Mouse (Mus musculus) heart, adult 2 months (tissue): Measurements from ENCODE around the gene Dgkz. TPM values are rescaled to one million over a fixed set of nuclear protein-coding genes. Genes with fewer than 3 reads are reported as not detected.

Experiments used
- DNase-seq, 2 experiments: peaks; one replicate each; pipeline ENCODE4 v3.0.0; 2021
- H3K27ac ChIP-seq: fragments of 200-600 bp; 2 replicates; pipeline ENCODE4 v1.8.1; 2022
- H3K27me3 ChIP-seq: fragments of 200-500 bp; 2 replicates; pipeline ENCODE4 v1.6.1; 2012; ENCODE audit warnings: mild to moderate bottlenecking, low read length, inconsistent platforms, mixed read lengths; ENCODE audit not compliant: control insufficient read depth, insufficient read depth
- H3K36me3 ChIP-seq: fragments of 200-500 bp; 2 replicates; pipeline ENCODE4 v1.6.1; 2012; ENCODE audit warnings: low read length, inconsistent platforms; ENCODE audit not compliant: control insufficient read depth, insufficient read depth
- H3K4me1 ChIP-seq: fragments of 200-500 bp; 2 replicates; pipeline ENCODE4 v1.6.1; 2011; ENCODE audit warnings: low read length; ENCODE audit not compliant: control insufficient read depth, insufficient read depth
- H3K4me3 ChIP-seq: fragments of 200-600 bp; 2 replicates; pipeline ENCODE4 v1.8.1; 2022
- H3K79me2 ChIP-seq: fragments of 200-500 bp; replicated peaks from 2 replicates; pipeline ENCODE4 v1.6.1; 2012; ENCODE audit warnings: mild to moderate bottlenecking, inconsistent platforms, low read length, moderate library complexity, mixed read lengths; ENCODE audit not compliant: control insufficient read depth, insufficient read depth
- H3K9ac ChIP-seq: fragments of 200-500 bp; 2 replicates; pipeline ENCODE4 v1.6.1; 2012; ENCODE audit warnings: low read depth, mild to moderate bottlenecking, control low read depth, inconsistent platforms, low read length, mixed read lengths
- CTCF ChIP-seq: fragments of 200-600 bp; IDR thresholded peaks from 2 replicates; pipeline ENCODE4 v1.8.1; 2022; ENCODE audit warnings: antibody characterized with exemption, mild to moderate bottlenecking, moderate library complexity
- EP300 ChIP-seq: fragments of 200-500 bp; IDR thresholded peaks from 2 replicates; pipeline ENCODE4 v1.6.1; 2011; ENCODE audit warnings: low read depth, low read length, control low read depth; ENCODE audit not compliant: insufficient read depth
- POLR2A ChIP-seq: fragments of 200-500 bp; IDR thresholded peaks from 2 replicates; pipeline ENCODE4 v1.6.1; 2011; ENCODE audit warnings: mild to moderate bottlenecking, low read depth, low read length, control low read depth; ENCODE audit not compliant: insufficient read depth
- WGBS: fragments of 180-500 bp; shearing (Covaris S2); methylation state at CpG from one replicate; pipeline ENCODE4 v1.1.7; 2018; 5-methylcytosine and 5-hydroxymethylcytosine counted together
- intact Hi-C: fragments of 180-260 bp; cut with DNase I; formaldehyde crosslinking; loops from one replicate; pipeline ENCODE4 v1.15.1; 2025
- polyA plus RNA-seq: library from polyadenylated mRNA; depleted of rRNA; stranded (reverse); fragments of >200 nt; gene quantifications from 2 replicates; pipeline ENCODE4 v1.2.3, GENCODE M21; 2012
- total RNA-seq, 2 experiments: library from RNA; stranded (reverse); gene quantifications; 2 replicates each; pipeline ENCODE4 v1.2.3; 2021

Dgkz gene
- total and polyA plus RNA-seq, 3 experiments: 35.5 to 102 (median 37.5) TPM

- intact Hi-C loops: no loop called here
- TF ChIP-seq POLR2A (no peak), CTCF (peak; percentile 47), EP300 (no peak)
- peaks cover 7% of the 10 kb centered on the region for H3K4me1 ChIP-seq
- no peak overlapping the region for H3K27ac ChIP-seq
- no peak overlapping the region for H3K9ac ChIP-seq
- no peaks in the 10 kb centered on the region for H3K27me3 ChIP-seq
- no peak overlapping the region for H3K4me3 ChIP-seq
- WGBS: 55% methylated on average over 6 of the region's 6 CpGs
- DNase-seq: no peak
- peaks cover 8% of the 10 kb centered on the region for H3K79me2 ChIP-seq
- H3K36me3 ChIP-seq: no peaks in the 10 kb centered on the region
Measured at GRCm38 (mm10) chr2:91942356-91942755, 33.3 kb downstream of the Dgkz start.

GRCm38 (mm10) chr2:91939303-91939935 is 36.2 kb downstream of the Dgkz start:
- TF ChIP-seq POLR2A (no peak), EP300 (no peak), CTCF (no peak)
- Histone ChIP-seq H3K4me3 (no peak overlapping the region), H3K27ac (no peak overlapping the region), H3K36me3 (no peaks in the 10 kb centered on the region), H3K9ac (no peak overlapping the region), H3K79me2 (peaks cover 2% of the 10 kb centered on the region; the same call in 1 of the 2 replicates), H3K27me3 (no peaks in the 10 kb centered on the region), H3K4me1 (peaks cover 2% of the 10 kb centered on the region)
- WGBS: 89% methylated on average over 15 of the region's 15 CpGs
- intact Hi-C loops: no loop called here
- DNase-seq: no peak

DNA sequence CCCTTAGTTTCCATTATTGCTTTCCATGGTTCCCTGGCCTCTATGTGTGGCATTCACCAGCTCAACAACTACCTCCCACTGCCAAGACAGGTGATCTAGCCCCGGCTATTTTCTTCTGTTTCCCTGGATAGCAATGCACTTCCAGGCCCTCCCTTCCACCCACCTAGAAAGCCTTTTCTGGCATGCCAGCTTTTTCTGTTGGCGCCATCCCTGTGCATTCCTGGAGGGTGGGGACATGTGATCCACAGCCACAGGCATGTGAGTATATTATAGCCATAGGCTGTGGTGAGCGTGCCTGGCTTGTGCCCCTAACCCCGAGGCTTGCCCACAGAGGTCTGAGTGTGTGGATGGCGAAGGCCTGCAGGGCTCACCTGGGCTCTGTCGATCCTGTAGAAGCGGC is 39.5 kb downstream of the Dgkz start:
- H3K36me3 ChIP-seq: no peaks in the 10 kb centered on the region
- TF ChIP-seq POLR2A: no peak
- TF ChIP-seq CTCF: no peak
- TF ChIP-seq EP300: no peak
- intact Hi-C loops: no loop called here
- H3K4me1 ChIP-seq: no peaks in the 10 kb centered on the region
- 87% methylated on average over 7 of the region's 7 CpGs for WGBS
- no peak overlapping the region for H3K9ac ChIP-seq
- no peaks in the 10 kb centered on the region for H3K27me3 ChIP-seq
- H3K27ac ChIP-seq: no peak overlapping the region
- no peak for DNase-seq
- no peaks in the 10 kb centered on the region for H3K79me2 ChIP-seq
- no peak overlapping the region for H3K4me3 ChIP-seq

DNA sequence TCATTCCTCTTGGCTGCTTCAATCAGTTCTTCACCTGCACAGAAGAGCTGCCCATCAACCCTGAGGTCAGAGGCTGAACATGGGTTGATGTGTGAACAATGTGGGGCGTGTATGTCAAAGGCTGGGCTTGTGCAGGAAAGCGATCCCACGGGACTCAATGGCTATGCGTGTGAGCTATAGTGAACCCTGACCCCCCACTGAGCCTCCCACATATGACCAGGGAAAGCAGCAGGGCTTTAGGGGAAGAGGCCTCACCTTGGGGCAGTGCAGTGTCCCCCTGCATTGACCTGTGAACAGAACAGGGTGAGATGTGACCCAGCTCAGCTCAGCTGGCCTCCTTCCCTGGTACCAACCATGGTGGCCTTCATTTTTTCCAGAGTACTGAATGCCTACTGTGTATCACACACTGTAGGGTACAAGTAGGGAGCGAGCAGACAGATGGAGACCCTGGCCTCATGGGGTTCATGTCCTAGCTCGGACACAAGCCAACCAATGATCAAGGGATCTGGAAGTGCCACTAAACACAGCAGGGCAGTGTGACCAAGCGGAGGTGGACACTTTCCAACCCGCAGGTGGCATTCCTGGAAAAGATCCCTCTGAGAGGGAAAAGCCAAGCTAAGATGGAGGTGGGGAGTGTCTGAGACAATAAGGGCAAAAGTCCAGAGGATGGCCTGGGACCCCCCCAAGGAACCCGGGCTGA is 40.7 kb downstream of the Dgkz start:
- intact Hi-C loops: no loop called here
- Histone ChIP-seq H3K36me3 (no peaks in the 10 kb centered on the region), H3K4me3 (no peak overlapping the region), H3K79me2 (no peaks in the 10 kb centered on the region), H3K4me1 (no peaks in the 10 kb centered on the region), H3K9ac (no peak overlapping the region), H3K27me3 (no peaks in the 10 kb centered on the region), H3K27ac (no peak overlapping the region)
- peak in 1 of 2 experiments; percentile 12 for DNase-seq
- TF ChIP-seq EP300 (no peak), CTCF (no peak), POLR2A (no peak)
- WGBS: 69% methylated on average over 9 of the region's 9 CpGs

GRCm38 (mm10) chr2:91934016-91934415 is 41.6 kb downstream of the Dgkz start:
- TF ChIP-seq EP300 (no peak), CTCF (no peak), POLR2A (no peak)
- 51% methylated on average over 8 of the region's 8 CpGs for WGBS
- Histone ChIP-seq H3K27ac (no peak overlapping the region), H3K27me3 (no peaks in the 10 kb centered on the region), H3K9ac (no peak overlapping the region), H3K4me3 (no peak overlapping the region), H3K79me2 (no peaks in the 10 kb centered on the region), H3K36me3 (no peaks in the 10 kb centered on the region), H3K4me1 (no peaks in the 10 kb centered on the region)
- peak in 1 of 2 experiments; percentile 16 for DNase-seq
- intact Hi-C loops: no loop called here

DNA sequence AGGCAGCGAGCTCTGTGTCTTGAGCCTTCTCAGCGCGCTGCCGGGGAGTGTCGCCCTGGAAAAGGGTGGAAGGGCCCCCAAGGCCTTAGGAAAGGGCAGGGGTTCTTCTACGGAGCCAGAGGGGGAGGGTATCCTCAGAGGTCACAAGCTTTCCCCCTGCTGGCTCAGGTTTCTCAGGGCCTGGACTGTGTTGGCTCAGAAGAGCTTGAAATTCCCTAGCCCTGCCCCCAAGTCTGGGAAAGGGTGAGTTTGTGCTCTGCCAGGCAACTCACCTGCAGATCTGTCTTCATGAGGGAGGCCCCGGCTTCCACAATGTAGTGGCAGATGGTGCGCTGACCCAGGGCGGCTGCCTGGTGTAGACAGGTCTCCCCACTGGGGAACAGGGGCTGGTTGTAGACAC is 42.2 kb downstream of the Dgkz start:
- no peaks in the 10 kb centered on the region for H3K79me2 ChIP-seq
- peak in 1 of 2 experiments; percentile 18 for DNase-seq
- H3K27ac ChIP-seq: no peak overlapping the region
- H3K9ac ChIP-seq: no peak overlapping the region
- intact Hi-C loops: no loop called here
- no peaks in the 10 kb centered on the region for H3K36me3 ChIP-seq
- H3K4me1 ChIP-seq: no peaks in the 10 kb centered on the region
- no peak overlapping the region for H3K4me3 ChIP-seq
- 83% methylated on average over 9 of the region's 9 CpGs for WGBS
- no peaks in the 10 kb centered on the region for H3K27me3 ChIP-seq
- TF ChIP-seq CTCF (no peak), EP300 (no peak), POLR2A (no peak)
